In genomic region chr12:33337289-33337688, GRCm38 (mm10) we compare ENCODE assay signal across 32 mouse cellular contexts. TPM values are rescaled to one million over a fixed set of nuclear protein-coding genes. Genes with fewer than 3 reads are reported as not detected.
A peak's percentile ranks its signal among the peaks of the same experiment; 100 is the strongest.
DNase-seq lines count a peak whose midpoint lies in the region; ATAC-seq and TF ChIP-seq lines count a peak whose summit lies in the region.
"Had no signal": no experiment of that assay in that cellular context is flagged by ENCODE, and none has a peak within 500 bp of the region (broad histone marks: within the 10 kb centered on the region; RNA-seq: fewer than 3 reads in every experiment).

No protein-coding gene starts in this region.

- H3K4me3 ChIP-seq in forebrain, embryonic 15.5 days = no peak overlapping the region
- no peak overlapping the region for H3K4me3 ChIP-seq in forebrain, embryonic 10.5 days
- H3K4me3 ChIP-seq in midbrain, postnatal 0 days (ENCODE audit: low read depth, low read length) = no peak overlapping the region
- H3K4me3 ChIP-seq in midbrain, embryonic 16.5 days (ENCODE audit: low read depth, low read length) = no peak overlapping the region
- H3K4me3 ChIP-seq: embryonic facial prominence, embryonic 10.5 days; embryonic facial prominence, embryonic 15.5 days; heart, adult 2 months; heart, embryonic 12.5 days; hindbrain, embryonic 13.5 days; limb, embryonic 12.5 days; megakaryocyte, embryonic 14.5 days had no signal

- peaks cover 60% of the 10 kb centered on the region for H3K4me1 ChIP-seq in forebrain, embryonic 15.5 days
- H3K4me1 ChIP-seq in forebrain, embryonic 10.5 days = 0 out of 2 replicates have a peak, but pooled peaks cover under 1% of the 10 kb centered on the region
- H3K4me1 ChIP-seq in midbrain, postnatal 0 days (ENCODE audit: insufficient read depth, low read length) = peaks cover 8% of the 10 kb centered on the region; the same call in 1 of the 2 replicates
- H3K4me1 ChIP-seq in midbrain, embryonic 16.5 days (ENCODE audit: control insufficient read depth, insufficient read depth, low read length) = peaks cover 30% of the 10 kb centered on the region
- H3K4me1 ChIP-seq: embryonic facial prominence, embryonic 15.5 days had no signal

- no peak overlapping the region for H3K9ac ChIP-seq in forebrain, embryonic 15.5 days (replicated peaks)
- no peak overlapping the region for H3K9ac ChIP-seq in midbrain, postnatal 0 days (replicated peaks; ENCODE audit: low read length, poor library complexity, severe bottlenecking)
- no peak overlapping the region for H3K9ac ChIP-seq in midbrain, embryonic 16.5 days (ENCODE audit: low read depth, low read length)
- H3K9ac ChIP-seq: embryonic facial prominence, embryonic 15.5 days; heart, embryonic 12.5 days; hindbrain, embryonic 13.5 days; limb, embryonic 12.5 days had no signal

- no peak for TF ChIP-seq CTCF in midbrain, postnatal 0 days (IDR thresholded peaks at IDR 0.05)

- no peaks in the 10 kb centered on the region for H3K27me3 ChIP-seq in forebrain, embryonic 15.5 days
- H3K27me3 ChIP-seq in forebrain, embryonic 10.5 days (ENCODE audit: poor library complexity, severe bottlenecking) = no peaks in the 10 kb centered on the region
- no peaks in the 10 kb centered on the region for H3K27me3 ChIP-seq in midbrain, postnatal 0 days (ENCODE audit: insufficient read depth, low read length)
- H3K27me3 ChIP-seq in midbrain, embryonic 16.5 days (ENCODE audit: control insufficient read depth, insufficient read depth, low read depth, low read length) = no peaks in the 10 kb centered on the region
- H3K27me3 ChIP-seq: embryonic facial prominence, embryonic 15.5 days; limb, embryonic 12.5 days; megakaryocyte, embryonic 14.5 days; Patski had no signal

- DNase-seq in forebrain, embryonic 10.5 days (ENCODE audit: extremely low spot score, low spot score) = no peak
- DNase-seq in midbrain, postnatal 0 days (ENCODE audit: low spot score) = no peak
- peak; percentile 13 for DNase-seq in adipocyte (ENCODE audit: low spot score)
- DNase-seq in embryo, embryonic 10.5 days (ENCODE audit: low spot score) = no peak
- DNase-seq in adrenal gland, adult 2 months = no peak
- DNase-seq: adrenal gland, postnatal 25 days; cerebellum, adult 2 months; heart, adult 2 months; heart, postnatal 4 days; kidney, adult 9 months; kidney, postnatal 10 days; lung, postnatal 36 days; right cerebral cortex, postnatal 25 days; thymus, adult 18-20 months; thymus, postnatal 25 days had no signal

- peak overlapping the region; percentile 76 for H3K27ac ChIP-seq in forebrain, embryonic 15.5 days (replicated peaks)
- H3K27ac ChIP-seq in forebrain, embryonic 10.5 days = no peak overlapping the region
- peak overlapping the region; percentile 26; the same call in 1 of the 2 replicates for H3K27ac ChIP-seq in midbrain, postnatal 0 days (ENCODE audit: low read depth, low read length)
- no peak overlapping the region; the same call in 1 of the 2 replicates for H3K27ac ChIP-seq in midbrain, embryonic 16.5 days (ENCODE audit: low read length)
- H3K27ac ChIP-seq: embryonic facial prominence, embryonic 10.5 days; embryonic facial prominence, embryonic 15.5 days; heart, adult 2 months; hindbrain, embryonic 13.5 days; limb, embryonic 12.5 days had no signal

- no peak for ATAC-seq in forebrain, embryonic 15.5 days (replicated peaks)
- no peak for ATAC-seq in midbrain, postnatal 0 days (ENCODE audit: low FRiP score)
- ATAC-seq in midbrain, embryonic 16.5 days = no peak
- peak; percentile 17 for ATAC-seq in megakaryocyte progenitor cell, adult 5-6 weeks (replicated peaks; ENCODE audit: poor library complexity)
- ATAC-seq: intestine, postnatal 0 days; Patski had no signal

- WGBS in forebrain, embryonic 15.5 days = 48% methylated on average over 4 of the region's 4 CpGs
- 77% methylated on average over 4 of the region's 4 CpGs for WGBS in forebrain, embryonic 10.5 days
- WGBS in midbrain, postnatal 0 days = 21% methylated on average over 4 of the region's 4 CpGs
- WGBS in midbrain, embryonic 16.5 days = 26% methylated on average over 4 of the region's 4 CpGs

- no peaks in the 10 kb centered on the region for H3K9me3 ChIP-seq in forebrain, embryonic 15.5 days
- no peaks in the 10 kb centered on the region for H3K9me3 ChIP-seq in forebrain, embryonic 10.5 days
- H3K9me3 ChIP-seq in midbrain, postnatal 0 days (ENCODE audit: low read length) = no peaks in the 10 kb centered on the region
- no peaks in the 10 kb centered on the region for H3K9me3 ChIP-seq in midbrain, embryonic 16.5 days (replicated peaks; ENCODE audit: control insufficient read depth, low read length, poor library complexity, severe bottlenecking)
- H3K9me3 ChIP-seq: embryonic facial prominence, embryonic 10.5 days; embryonic facial prominence, embryonic 15.5 days; heart, embryonic 12.5 days; hindbrain, embryonic 13.5 days; limb, embryonic 12.5 days; megakaryocyte, embryonic 14.5 days had no signal

- H3K36me3 ChIP-seq in forebrain, embryonic 15.5 days = no peaks in the 10 kb centered on the region
- no peaks in the 10 kb centered on the region for H3K36me3 ChIP-seq in forebrain, embryonic 10.5 days (replicated peaks)
- H3K36me3 ChIP-seq in midbrain, postnatal 0 days (ENCODE audit: insufficient read depth, low read length) = no peaks in the 10 kb centered on the region
- no peaks in the 10 kb centered on the region for H3K36me3 ChIP-seq in midbrain, embryonic 16.5 days (ENCODE audit: control insufficient read depth, insufficient read depth, low read length)
- H3K36me3 ChIP-seq: embryonic facial prominence, embryonic 10.5 days; embryonic facial prominence, embryonic 15.5 days; heart, embryonic 12.5 days; hindbrain, embryonic 13.5 days; limb, embryonic 12.5 days had no signal

- H3K4me2 ChIP-seq in forebrain, embryonic 15.5 days (replicated peaks) = no peak overlapping the region
- no peak overlapping the region for H3K4me2 ChIP-seq in midbrain, postnatal 0 days (ENCODE audit: low read depth, low read length, poor library complexity, severe bottlenecking)
- H3K4me2 ChIP-seq in midbrain, embryonic 16.5 days (ENCODE audit: low read length) = no peak overlapping the region
- H3K4me2 ChIP-seq: embryonic facial prominence, embryonic 15.5 days; heart, embryonic 12.5 days; hindbrain, embryonic 13.5 days; limb, embryonic 12.5 days had no signal

RNA-seq across cellular contexts. Expression of gene Efcab10, which starts 57.4 kb away (rescaled TPM):
- polyA plus RNA-seq in forebrain, embryonic 15.5 days (2015; fragmentation: Nextera tagmentation; extraction: Ambion mirVana) = 2.6 and 3.1 TPM in 2 replicates
- 0.89 and 0.90 TPM in 2 replicates for polyA plus RNA-seq in forebrain, embryonic 10.5 days (2016; fragmentation: Nextera tagmentation; extraction: Ambion mirVana)
- total RNA-seq in midbrain, postnatal 0 days (2014; rRNA removed) = 0.76 TPM in 1 of 2 replicates, not detected in the other
- polyA plus RNA-seq in midbrain, postnatal 0 days (2015; fragmentation: Nextera tagmentation; extraction: Ambion mirVana) = 6.2 and 6.6 TPM in 2 replicates
- 2.7 and 3.0 TPM in 2 replicates for polyA plus RNA-seq in midbrain, embryonic 16.5 days (2015; fragmentation: Nextera tagmentation; extraction: Ambion mirVana)
- not detected in 2 replicates for total RNA-seq in megakaryocyte progenitor cell, adult 5-6 weeks (2015)
- total RNA-seq in megakaryocyte progenitor cell, adult 5-6 weeks (2017) = not detected in 2 replicates
- under 1 TPM in 1 of 2 experiments, not detected in 1; 0.45 TPM for total RNA-seq in adrenal gland, adult 2 months (2021)
- polyA plus RNA-seq in adrenal gland, adult 2 months (2012; rRNA removed) = not detected in 2 replicates
- total RNA-seq: gastrocnemius, adult 8-10 months; gastrocnemius, postnatal 4 days; heart, adult 2 months; heart, postnatal 4 days; liver, adult 2 months had no signal
- polyA plus RNA-seq: heart, embryonic 12.5 days; heart, postnatal 0 days; large intestine, adult 2 months; liver, adult 2 months; liver, embryonic 16.5 days; Patski had no signal

Comparison
In these comparisons a context has a peak if more than half of its experiments do, and no peak if none do; other contexts are left out.
1. H3K27ac ChIP-seq: peak in forebrain, embryonic 15.5 days (single experiment) and midbrain, postnatal 0 days (single experiment); none in forebrain, embryonic 10.5 days (single experiment) and midbrain, embryonic 16.5 days (single experiment).